ENCODE assay signal across 8 mouse cellular contexts in genomic region chr19:4305491-4306189, GRCm38 (mm10). TPM values are rescaled to one million over a fixed set of nuclear protein-coding genes. Genes with fewer than 3 reads are reported as not detected.
DNase-seq lines count a peak whose midpoint lies in the region; ATAC-seq lines count a peak whose summit lies in the region.

No protein-coding gene starts in this region.

- H3K4me2 ChIP-seq in heart, embryonic 13.5 days, result peak overlapping the region; percentile 82
- peak overlapping the region; percentile 93 for H3K4me2 ChIP-seq in midbrain, embryonic 11.5 days
- H3K4me2 ChIP-seq in stomach, embryonic 16.5 days (ENCODE audit: low read depth, low read length), result peak overlapping the region; percentile 77

- H3K4me1 ChIP-seq in heart, embryonic 13.5 days, result peaks cover 56% of the 10 kb centered on the region
- H3K4me1 ChIP-seq in midbrain, embryonic 11.5 days (ENCODE audit: control insufficient read depth, insufficient read depth, low read length), result peaks cover 26% of the 10 kb centered on the region
- peaks cover 50% of the 10 kb centered on the region for H3K4me1 ChIP-seq in stomach, embryonic 16.5 days (ENCODE audit: control insufficient read depth, insufficient read depth, low read length)

- peak; percentile 62 for ATAC-seq in heart, embryonic 13.5 days (ENCODE audit: extremely low read depth, insufficient number of reproducible peaks, low FRiP score, low TSS enrichment)
- ATAC-seq in midbrain, embryonic 11.5 days (ENCODE audit: low FRiP score), result peak; percentile 80
- ATAC-seq in stomach, embryonic 16.5 days (ENCODE audit: insufficient read depth, low FRiP score), result peak; percentile 48

- H3K4me3 ChIP-seq in heart, embryonic 13.5 days, result peak overlapping the region; percentile 89
- H3K4me3 ChIP-seq in midbrain, embryonic 11.5 days (ENCODE audit: low read depth, low read length), result peak overlapping the region; percentile 95
- peak overlapping the region; percentile 98 for H3K4me3 ChIP-seq in stomach, embryonic 16.5 days (replicated peaks; ENCODE audit: low read length)

- H3K27me3 ChIP-seq in heart, embryonic 13.5 days (replicated peaks), result peaks cover 7% of the 10 kb centered on the region; the same call in 1 of the 2 replicates
- H3K27me3 ChIP-seq in midbrain, embryonic 11.5 days (ENCODE audit: control insufficient read depth, insufficient read depth, low read length), result no peaks in the 10 kb centered on the region
- no peaks in the 10 kb centered on the region for H3K27me3 ChIP-seq in stomach, embryonic 16.5 days (ENCODE audit: control insufficient read depth, insufficient read depth, low read length)

- peak overlapping the region; percentile 98 for H3K9ac ChIP-seq in heart, embryonic 13.5 days
- H3K9ac ChIP-seq in midbrain, embryonic 11.5 days (ENCODE audit: low read length), result peak overlapping the region; percentile 97
- peak overlapping the region; percentile 99 for H3K9ac ChIP-seq in stomach, embryonic 16.5 days (ENCODE audit: low read length)

- H3K36me3 ChIP-seq in heart, embryonic 13.5 days, result no peaks in the 10 kb centered on the region
- no peaks in the 10 kb centered on the region for H3K36me3 ChIP-seq in midbrain, embryonic 11.5 days (ENCODE audit: control insufficient read depth, insufficient read depth, low read length)
- H3K36me3 ChIP-seq in stomach, embryonic 16.5 days (ENCODE audit: control insufficient read depth, insufficient read depth, low read length), result no peaks in the 10 kb centered on the region

- WGBS in heart, embryonic 13.5 days, result under 1% methylated on average over 54 of the region's 68 CpGs
- WGBS in midbrain, embryonic 11.5 days, result under 1% methylated on average over 60 of the region's 68 CpGs
- WGBS in stomach, embryonic 16.5 days, result under 1% methylated on average over 68 of the region's 68 CpGs

- peak overlapping the region; percentile 79 for H3K27ac ChIP-seq in heart, embryonic 13.5 days (replicated peaks)
- peak overlapping the region; percentile 57 for H3K27ac ChIP-seq in midbrain, embryonic 11.5 days (ENCODE audit: low read depth, low read length)
- H3K27ac ChIP-seq in stomach, embryonic 16.5 days (ENCODE audit: low read length), result peak overlapping the region; percentile 76

- DNase-seq in adrenal gland, adult (ENCODE audit: inconsistent age in 2 of 2, low spot score in 1 of 2), result peak; percentile 62 to 85
- DNase-seq in adrenal gland, postnatal 4 days (ENCODE audit: low spot score in 2 of 2), result no peak
- peak; percentile 45 for DNase-seq in adipocyte (ENCODE audit: low spot score)
- peak; percentile 78 for DNase-seq in embryo, embryonic 11 days
- peak; percentile 49 to 73 for DNase-seq in kidney, postnatal 25 days
- DNase-seq in midbrain, embryonic 11.5 days (ENCODE audit: low spot score, missing footprints), result peak; percentile 95

- H3K9me3 ChIP-seq in heart, embryonic 13.5 days, result no peaks in the 10 kb centered on the region
- no peaks in the 10 kb centered on the region for H3K9me3 ChIP-seq in midbrain, embryonic 11.5 days (ENCODE audit: control insufficient read depth, low read length)
- H3K9me3 ChIP-seq in stomach, embryonic 16.5 days (replicated peaks; ENCODE audit: control insufficient read depth, low read length), result no peaks in the 10 kb centered on the region

RNA-seq across cellular contexts. Expression of gene Grk2, which starts 0.4 kb away (rescaled TPM):
- total RNA-seq in adrenal gland, postnatal 4 days (2021), result 10 to 100 TPM; 54.6 to 57.8 TPM
- polyA plus RNA-seq in heart, embryonic 13.5 days (2015; fragmentation: Nextera tagmentation; extraction: Ambion mirVana), result 9.4 and 12.9 TPM in 2 replicates
- 13.2 and 16.5 TPM in 2 replicates for polyA plus RNA-seq in midbrain, embryonic 11.5 days (2014; fragmentation: Nextera tagmentation; extraction: Ambion mirVana)
- polyA plus RNA-seq in stomach, embryonic 16.5 days (2015; fragmentation: Nextera tagmentation; extraction: Ambion mirVana), result 18.0 and 20.0 TPM in 2 replicates

RNA-seq across cellular contexts. Expression of gene Ankrd13d, which starts 22.7 kb away (rescaled TPM):
- 1 to 10 TPM; 8.2 to 8.8 TPM for total RNA-seq in adrenal gland, postnatal 4 days (2021)
- polyA plus RNA-seq in heart, embryonic 13.5 days (2015; fragmentation: Nextera tagmentation; extraction: Ambion mirVana), result 1.0 and 1.6 TPM in 2 replicates
- polyA plus RNA-seq in midbrain, embryonic 11.5 days (2014; fragmentation: Nextera tagmentation; extraction: Ambion mirVana), result 8.5 and 8.8 TPM in 2 replicates
- polyA plus RNA-seq in stomach, embryonic 16.5 days (2015; fragmentation: Nextera tagmentation; extraction: Ambion mirVana), result 10.9 and 11.9 TPM in 2 replicates

RNA-seq across cellular contexts. Expression of gene Ssh3, which starts 36.7 kb away (rescaled TPM):
- total RNA-seq in adrenal gland, postnatal 4 days (2021), result 10 to 100 TPM; 37.6 to 40.9 TPM
- 5.0 and 6.7 TPM in 2 replicates for polyA plus RNA-seq in heart, embryonic 13.5 days (2015; fragmentation: Nextera tagmentation; extraction: Ambion mirVana)
- polyA plus RNA-seq in midbrain, embryonic 11.5 days (2014; fragmentation: Nextera tagmentation; extraction: Ambion mirVana), result 2.1 and 2.3 TPM in 2 replicates
- polyA plus RNA-seq in stomach, embryonic 16.5 days (2015; fragmentation: Nextera tagmentation; extraction: Ambion mirVana), result 44.5 and 53.2 TPM in 2 replicates

Comparison
In these comparisons a context has a peak if more than half of its experiments do, and no peak if none do; other contexts are left out.
1. DNase-seq: peak in adrenal gland, adult (2 of 2), adipocyte (single experiment), embryo, embryonic 11 days (single experiment), kidney, postnatal 25 days (2 of 2) and midbrain, embryonic 11.5 days (single experiment); none in adrenal gland, postnatal 4 days (0 of 2).
2. Peak in every context shown above with its lines, with median percentiles within 50 percentile points of each other: ATAC-seq, H3K27ac ChIP-seq, H3K4me2 ChIP-seq, H3K4me3 ChIP-seq and H3K9ac ChIP-seq.